Mouse (Mus musculus) leukemia stem cell, adult 10-12 weeks (primary cell): ENCODE data around the gene Gm3371. TPM values are rescaled to one million over a fixed set of nuclear protein-coding genes. Genes with fewer than 3 reads are reported as not detected.

Source experiments
- polyA plus RNA-seq: library from polyadenylated mRNA; stranded (reverse); fragments of >175 nt; gene quantifications from 2 replicates; pipeline ENCODE4 v1.2.3, GENCODE M21; 2012; ENCODE audit warnings: low replicate concordance

Gene Gm3371
- polyA plus RNA-seq: not detected in 2 replicates

GRCm38 (mm10) chr14:44410588-44410987 lies at the start of gene Gm3371:
TSS of gene Gm3371 (minus strand) at chr14:44410688.

GRCm38 (mm10) chr14:44433335-44433734 lies 22.8 kb upstream of the Gm3371 start, which contains the start of gene Gm8232:
TSS of gene Gm8232 (plus strand) at chr14:44433635.

GRCm38 (mm10) chr14:44365057-44365456 lies 45.4 kb downstream of the Gm3371 start, which contains the start of gene Gm8229:
TSS of gene Gm8229 (plus strand) at chr14:44365357.

Other genes with a start within 250 kb of the Gm3371 start
- gene Gm8212, start 213.0 kb downstream of the Gm3371 start, polyA plus RNA-seq: not detected in 2 replicates
- not detected in 2 replicates for gene 4930503E14Rik, start 197.4 kb downstream of the Gm3371 start, polyA plus RNA-seq
- not detected in 2 replicates for gene Gm8220, start 125.1 kb downstream of the Gm3371 start, polyA plus RNA-seq
- gene Gm5930, start 72.1 kb downstream of the Gm3371 start, polyA plus RNA-seq: not detected in 2 replicates
- not detected in 2 replicates for gene Gm8229, start 45.3 kb downstream of the Gm3371 start, polyA plus RNA-seq
- gene Gm8232, start 22.9 kb upstream of the Gm3371 start, polyA plus RNA-seq: not detected in 2 replicates
- gene BC061237, start 81.8 kb upstream of the Gm3371 start, polyA plus RNA-seq: not detected in 2 replicates
- gene Gm17093, start 107.6 kb upstream of the Gm3371 start, polyA plus RNA-seq: not detected in 2 replicates
- gene Gm8247, start 172.5 kb upstream of the Gm3371 start, polyA plus RNA-seq: not detected in 2 replicates
- not detected in 2 replicates for gene Gm5624, start 217.2 kb upstream of the Gm3371 start, polyA plus RNA-seq